Mouse (Mus musculus) gastrocnemius, adult 18-20 months (tissue): ENCODE data around the gene Foxj3. TPM values are rescaled to one million over a fixed set of nuclear protein-coding genes. Genes with fewer than 3 reads are reported as not detected.

Source experiments
- total RNA-seq, 2 experiments: library from RNA; stranded (reverse); gene quantifications; 2 replicates each; pipeline ENCODE4 v1.2.3; 2021

Foxj3 gene
- total RNA-seq, 2 experiments from 2014 or later = 32.1 to 32.5 TPM

Other genes starting within 250 kb of the Foxj3 start
- gene Ybx1, start 242.4 kb upstream of the Foxj3 start, total RNA-seq = 100 to 1,000 TPM; 659 to 760 TPM
- gene Ppih, start 216.5 kb upstream of the Foxj3 start, total RNA-seq = 1 to 10 TPM; 7.9 to 8.8 TPM
- gene Ccdc30, start 121.5 kb upstream of the Foxj3 start, total RNA-seq = not detected
- gene Ppcs, start 114.6 kb upstream of the Foxj3 start, total RNA-seq = 1 to 10 TPM; 4.8 to 5.6 TPM
- gene Zmynd12, start 114.2 kb upstream of the Foxj3 start, total RNA-seq = not detected
- not detected for gene Rimkla, start 44.4 kb upstream of the Foxj3 start, total RNA-seq
- gene Frg2f1, start 2.5 kb downstream of the Foxj3 start, total RNA-seq = 1 to 10 TPM; 4.1 to 6.3 TPM
- not detected for gene Guca2a, start 100.7 kb downstream of the Foxj3 start, total RNA-seq
- not detected for gene Guca2b, start 122.0 kb downstream of the Foxj3 start, total RNA-seq
- 1 to 10 TPM; 3.0 to 5.6 TPM for gene Hivep3, start 196.8 kb downstream of the Foxj3 start, total RNA-seq